Mouse (Mus musculus): Measurements from ENCODE around the gene Hsd11b2.
A peak's percentile ranks its signal among the peaks of the same experiment; 100 is the strongest.
"Not testable (repeated sequence)": the region's sequence is repeated elsewhere in the genome, so short reads cannot be mapped to it uniquely, and the experiment has no call there.

Gene Hsd11b2

GRCm38 (mm10) chr8:105563871-105564270, 45.3 kb downstream of the Hsd11b2 start:
- DNase-seq (ENCODE audit: low read depth) = no peak

GRCm38 (mm10) chr8:105564573-105565229, 46.1 kb downstream of the Hsd11b2 start:
- not testable (repeated sequence) for DNase-seq (ENCODE audit: low read depth)

GRCm38 (mm10) chr8:105565401-105565881, 46.9 kb downstream of the Hsd11b2 start:
- DNase-seq (ENCODE audit: low read depth) = no peak

GRCm38 (mm10) chr8:105565952-105566702, 47.6 kb downstream of the Hsd11b2 start, which contains the start of gene Atp6v0d1:
Gene Atp6v0d1, minus strand, starts transcription at chr8:105566047.
- peak; percentile 100 for DNase-seq (ENCODE audit: low read depth)

GRCm38 (mm10) chr8:105566703-105567595, 48.4 kb downstream of the Hsd11b2 start:
- no peak for DNase-seq (ENCODE audit: low read depth)

- DNase-seq (ENCODE audit: low read depth) = no peak
Observed at GRCm38 (mm10) chr8:105571810-105572209, 53.3 kb downstream of the Hsd11b2 start.

GRCm38 (mm10) chr8:105573427-105573826, 54.9 kb downstream of the Hsd11b2 start:
- no peak for DNase-seq (ENCODE audit: low read depth)

Data from c-Kit-positive CD71-negative TER-119-negative erythroid progenitor cells, embryonic 14.5 days (primary cell).